Mouse (Mus musculus): ENCODE data around the gene Ssb. TPM values are rescaled to one million over a fixed set of nuclear protein-coding genes. Genes with fewer than 3 reads are reported as not detected.

Ssb gene
- polyA plus RNA-seq (2012; rRNA removed): 166 and 188 TPM in 2 replicates

DNA sequence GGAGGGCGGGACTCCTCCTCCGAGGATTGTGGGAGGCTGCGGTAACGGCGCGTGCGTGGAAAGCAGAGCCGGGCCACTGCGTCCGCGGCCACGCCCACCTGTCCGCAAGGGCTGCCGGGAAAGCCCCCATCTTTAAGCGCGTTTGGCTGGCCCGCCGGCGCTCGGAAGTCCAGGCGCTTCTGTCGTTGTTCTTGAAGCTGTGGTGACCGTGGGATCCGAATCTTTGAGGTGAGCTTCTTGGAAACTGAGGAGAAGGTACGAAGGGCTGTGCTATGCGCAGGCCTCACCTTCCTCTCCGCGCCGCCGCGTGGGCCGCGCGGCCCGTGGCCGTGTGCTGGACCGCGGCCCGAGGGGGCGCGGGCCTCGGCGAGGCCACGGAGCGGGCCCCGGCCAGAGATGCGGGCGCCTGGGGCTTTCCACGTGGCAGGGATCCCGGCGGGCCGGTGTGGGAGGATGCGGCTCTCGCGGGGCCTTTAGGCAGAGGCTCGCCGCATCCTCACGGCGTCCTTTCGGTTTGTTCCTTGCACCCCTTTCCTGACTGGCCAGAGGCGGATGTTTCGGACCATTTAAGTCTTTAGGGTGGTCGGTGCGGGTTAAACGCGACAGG is at the start of gene Ssb:
Gene Ssb (plus strand): TSS at position 78 of the 607 bp plus-strand sequence.

DNA sequence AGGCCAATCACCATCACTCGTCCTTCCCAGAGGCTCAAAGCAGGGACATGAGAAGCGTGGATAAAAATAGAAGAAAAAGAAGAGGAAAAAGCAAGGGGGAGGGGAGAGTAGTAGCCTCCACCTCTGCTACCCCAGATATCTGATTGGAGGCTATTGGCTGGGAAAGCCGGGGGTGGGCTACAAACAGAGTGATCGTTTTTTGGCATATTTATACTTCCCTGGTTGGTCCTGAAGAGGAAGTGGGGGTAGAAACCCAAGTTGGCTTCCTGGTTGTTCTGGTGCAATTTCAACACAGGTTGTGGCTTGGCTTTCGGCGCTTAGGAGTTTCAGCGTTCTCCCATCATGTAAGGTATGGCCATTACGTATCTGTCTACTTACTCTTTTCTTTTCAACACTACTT is 39.7 kb upstream of the Ssb start, which contains the start of gene Klhl23:
Gene Klhl23 (plus strand): TSS at position 234 of the 400 bp plus-strand sequence.

DNA sequence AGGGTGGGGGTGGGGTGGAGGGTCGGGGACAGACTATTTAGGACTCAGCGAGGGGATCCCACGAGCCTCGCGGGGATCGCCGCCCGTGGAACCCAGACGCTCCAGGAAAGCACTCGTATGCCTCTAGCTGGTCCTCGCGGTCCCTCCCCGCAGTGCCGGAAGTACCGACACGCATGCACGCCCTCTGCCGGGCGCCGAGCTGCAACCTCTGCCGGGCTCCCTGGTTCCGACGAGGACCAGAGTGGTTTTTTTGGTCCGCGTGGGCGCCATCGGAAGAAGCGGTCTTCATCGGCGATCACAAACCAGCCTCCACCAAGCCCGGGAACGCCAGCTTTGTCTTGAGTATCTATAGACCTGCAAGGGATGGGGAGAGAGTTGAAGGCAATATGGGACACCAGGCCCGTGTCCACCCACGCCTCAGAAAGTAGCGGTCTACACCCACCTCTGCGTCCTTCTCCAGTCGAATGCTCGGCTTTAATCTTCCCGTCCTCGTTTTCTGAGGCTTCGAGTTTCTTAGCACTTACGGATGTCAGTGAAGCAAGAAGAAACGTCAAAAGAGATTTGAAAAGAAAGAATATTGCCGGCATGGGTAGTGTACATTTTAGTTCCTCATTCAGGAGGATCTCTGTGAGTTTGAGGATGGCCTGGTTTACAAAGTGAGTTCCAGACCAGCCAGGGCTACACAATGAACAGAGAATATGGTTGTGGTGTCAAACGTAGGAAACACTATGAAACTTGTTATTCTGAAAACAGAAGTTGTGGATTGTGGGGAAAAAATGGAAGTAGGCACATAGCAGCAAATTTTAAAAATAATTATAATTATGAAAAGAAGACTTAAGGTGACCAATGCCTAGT is 24.3 kb downstream of the Ssb start, which contains the start of gene Mettl5:
Gene Mettl5 (minus strand): TSS at position 165 of the 855 bp plus-strand sequence.

DNA sequence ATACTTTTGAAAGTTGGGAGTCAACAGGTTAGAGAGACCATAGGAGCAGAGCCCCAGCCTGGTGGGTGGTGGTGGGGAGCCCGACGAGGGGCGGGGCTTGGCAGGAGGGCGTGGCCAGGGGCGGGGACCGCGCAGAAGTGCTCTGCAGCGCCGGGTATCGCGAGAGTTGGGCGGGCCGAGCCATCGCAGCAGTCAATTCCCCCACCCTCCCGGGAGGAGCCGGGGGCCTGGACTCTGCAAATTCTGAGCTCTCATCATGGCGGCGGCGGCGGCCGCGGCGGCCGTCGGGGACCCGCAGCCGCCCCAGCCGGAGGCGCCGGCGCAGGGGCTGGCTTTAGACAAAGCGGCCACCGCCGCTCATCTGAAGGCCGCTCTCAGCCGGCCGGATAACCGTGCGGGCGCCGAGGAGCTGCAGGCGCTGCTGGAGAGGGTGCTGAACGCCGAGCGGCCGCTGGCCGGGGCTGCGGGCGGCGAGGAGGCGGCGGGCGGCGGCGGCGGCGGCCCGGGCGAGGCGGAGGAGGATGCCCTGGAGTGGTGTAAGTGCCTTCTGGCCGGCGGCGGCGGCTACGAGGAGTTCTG is 35.8 kb downstream of the Ssb start, which contains the start of gene Ubr3:
Gene Ubr3 (plus strand): TSS at position 208 of the 579 bp plus-strand sequence.

Other genes with a start within 250 kb of the Ssb start
- 21.6 and 22.6 TPM in 2 replicates for gene Bbs5, start 214.4 kb upstream of the Ssb start, polyA plus RNA-seq (2012; rRNA removed)
- gene Klhl41, start 191.4 kb upstream of the Ssb start, polyA plus RNA-seq (2012; rRNA removed): 0.36 and 4.3 TPM in 2 replicates
- 13.1 and 14.6 TPM in 2 replicates for gene Fastkd1, start 148.0 kb upstream of the Ssb start, polyA plus RNA-seq (2012; rRNA removed)
- gene Ppig, start 139.0 kb upstream of the Ssb start, polyA plus RNA-seq (2012; rRNA removed): 26.1 and 27.0 TPM in 2 replicates
- 3.9 and 4.9 TPM in 2 replicates for gene Ccdc173, start 72.0 kb upstream of the Ssb start, polyA plus RNA-seq (2012; rRNA removed)
- 36.4 and 39.3 TPM in 2 replicates for gene Phospho2, start 71.9 kb upstream of the Ssb start, polyA plus RNA-seq (2012; rRNA removed)
- gene Klhl23, start 39.6 kb upstream of the Ssb start, polyA plus RNA-seq (2012; rRNA removed): 42.5 and 42.8 TPM in 2 replicates
- gene Mettl5, start 24.1 kb downstream of the Ssb start, polyA plus RNA-seq (2012; rRNA removed): 13.6 and 13.7 TPM in 2 replicates
- 43.4 and 44.4 TPM in 2 replicates for gene Ubr3, start 35.7 kb downstream of the Ssb start, polyA plus RNA-seq (2012; rRNA removed)
- gene Myo3b, start 177.6 kb downstream of the Ssb start, polyA plus RNA-seq (2012; rRNA removed): 0.38 and 0.44 TPM in 2 replicates

Measured in central nervous system, embryonic 14 days (tissue).